In the genomic region with DNA sequence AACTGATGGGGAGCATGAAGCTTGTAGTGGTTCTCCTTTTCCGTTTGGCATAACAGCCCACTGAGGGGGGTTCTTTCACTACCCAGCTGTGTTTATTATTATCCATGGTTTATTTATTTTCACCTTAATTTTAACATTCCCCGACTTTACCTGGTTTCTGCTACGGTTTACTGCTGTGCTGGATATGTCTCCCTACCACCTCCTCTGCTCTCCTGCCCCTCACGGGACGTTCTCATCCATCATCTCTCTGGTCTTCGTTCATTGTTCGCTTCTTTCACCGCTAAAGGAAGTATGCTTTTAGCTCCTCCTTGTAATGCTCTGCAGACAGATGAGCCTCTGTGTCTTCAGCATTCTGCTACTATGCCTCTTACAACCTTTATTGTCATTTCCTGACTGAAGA, we compare ENCODE assay signal across 23 mouse cellular contexts. TPM values are rescaled to one million over a fixed set of nuclear protein-coding genes. Genes with fewer than 3 reads are reported as not detected.
"Had no signal": no experiment of that assay in that cellular context is flagged by ENCODE, and none has a peak within 500 bp of the region (broad histone marks: within the 10 kb centered on the region; RNA-seq: fewer than 3 reads in every experiment).

No protein-coding gene starts in this region.

- H3K36me3 ChIP-seq: intestine, embryonic 15.5 days; kidney, embryonic 15.5 days; lung, embryonic 15.5 days; midbrain, embryonic 10.5 days; midbrain, embryonic 13.5 days; neural tube, embryonic 13.5 days had no signal

- H3K9me3 ChIP-seq: intestine, embryonic 15.5 days; kidney, embryonic 15.5 days; lung, embryonic 15.5 days; megakaryocyte, embryonic 14.5 days; midbrain, embryonic 10.5 days; midbrain, embryonic 13.5 days; neural tube, embryonic 13.5 days had no signal

- ATAC-seq: midbrain, embryonic 13.5 days; midbrain, embryonic 16.5 days had no signal

- H3K4me1 ChIP-seq: intestine, embryonic 15.5 days; kidney, embryonic 15.5 days; lung, embryonic 15.5 days; midbrain, embryonic 10.5 days; midbrain, embryonic 13.5 days; neural tube, embryonic 13.5 days had no signal

- DNase-seq: kidney, adult 11 months; kidney, adult 8-10 months; kidney, postnatal 10 days; kidney, postnatal 36 days; layer of hippocampus, postnatal 36 days; lung, adult 18-20 months; lung, postnatal 10 days; lung, postnatal 36 days; retina, postnatal 1 day; right cerebral cortex, postnatal 25 days; spleen, adult 18-20 months; thymus, adult 18-20 months; thymus, postnatal 36 days had no signal

- H3K9ac ChIP-seq: intestine, embryonic 15.5 days; kidney, embryonic 15.5 days; lung, embryonic 15.5 days; midbrain, embryonic 13.5 days; neural tube, embryonic 13.5 days had no signal

- H3K27me3 ChIP-seq: intestine, embryonic 15.5 days; kidney, embryonic 15.5 days; lung, embryonic 15.5 days; midbrain, embryonic 13.5 days; neural tube, embryonic 13.5 days had no signal

- H3K4me2 ChIP-seq: intestine, embryonic 15.5 days; kidney, embryonic 15.5 days; lung, embryonic 15.5 days; midbrain, embryonic 13.5 days; neural tube, embryonic 13.5 days had no signal

- H3K27ac ChIP-seq: intestine, embryonic 15.5 days; kidney, embryonic 15.5 days; left cerebral cortex, adult 2 months; lung, embryonic 15.5 days; midbrain, embryonic 10.5 days; midbrain, embryonic 13.5 days; neural tube, embryonic 13.5 days had no signal

- H3K4me3 ChIP-seq: intestine, embryonic 15.5 days; kidney, embryonic 15.5 days; left cerebral cortex, adult 2 months; lung, embryonic 15.5 days; midbrain, embryonic 10.5 days; midbrain, embryonic 13.5 days; neural tube, embryonic 13.5 days had no signal

RNA-seq across cellular contexts. Expression of a gene that starts 33.9 kb away (rescaled TPM):
- polyA plus RNA-seq: limb, embryonic 11.5 days; lung, embryonic 15.5 days; midbrain, embryonic 10.5 days; midbrain, embryonic 13.5 days; neural tube, embryonic 13.5 days had no signal
